Mouse (Mus musculus) kidney, adult 2 months (tissue): ENCODE measurements around the gene Serf2.

Experiments
- CTCF ChIP-seq: fragments of 200-500 bp; conservative IDR thresholded peaks from 2 replicates; pipeline ENCODE4 v1.5.1; 2011; ENCODE audit warnings: low read depth, mild to moderate bottlenecking, control low read depth, low read length, moderate library complexity, mixed read lengths; ENCODE audit not compliant: insufficient read depth, insufficient read length
- POLR2A ChIP-seq: fragments of 200-500 bp; IDR thresholded peaks from one replicate; pipeline ENCODE4 v1.6.1; 2011; ENCODE audit warnings: low read depth, low read length, control low read depth

DNA sequence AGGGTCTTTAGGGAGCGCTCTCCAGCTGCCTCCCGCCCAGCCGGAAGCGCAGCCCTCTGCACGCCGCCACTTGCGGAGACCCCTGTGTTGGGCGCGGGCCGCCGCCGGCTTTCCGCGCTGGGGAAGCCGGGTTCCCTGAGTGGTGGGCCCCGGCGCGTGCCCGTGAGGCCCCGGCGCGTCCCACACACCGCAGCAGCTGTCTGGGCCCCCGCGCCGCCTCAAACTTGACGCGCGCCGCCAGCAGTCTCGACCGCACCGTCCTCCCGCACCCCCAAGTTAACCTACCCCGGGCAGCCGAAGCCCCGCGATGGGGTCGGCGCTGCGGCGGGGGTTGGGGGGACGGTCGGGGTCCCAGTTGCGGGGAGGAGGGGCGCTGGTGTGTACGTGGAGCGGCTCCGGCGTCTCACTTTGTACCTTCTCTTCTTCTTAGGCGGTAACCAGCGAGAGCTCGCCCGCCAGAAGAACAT is 583 bp downstream of the Serf2 start:
- TF ChIP-seq CTCF, result no peak
- TF ChIP-seq POLR2A, result no peak
